Mouse (Mus musculus) heart, adult 2 months (tissue): ENCODE results near the gene Xntrpc.

ENCODE experiments used
- CTCF ChIP-seq: fragments of 200-600 bp; IDR thresholded peaks from 2 replicates; pipeline ENCODE4 v1.8.1; 2022; ENCODE audit warnings: antibody characterized with exemption, mild to moderate bottlenecking, moderate library complexity
- POLR2A ChIP-seq: fragments of 200-500 bp; IDR thresholded peaks from 2 replicates; pipeline ENCODE4 v1.6.1; 2011; ENCODE audit warnings: mild to moderate bottlenecking, low read depth, low read length, control low read depth; ENCODE audit not compliant: insufficient read depth

DNA sequence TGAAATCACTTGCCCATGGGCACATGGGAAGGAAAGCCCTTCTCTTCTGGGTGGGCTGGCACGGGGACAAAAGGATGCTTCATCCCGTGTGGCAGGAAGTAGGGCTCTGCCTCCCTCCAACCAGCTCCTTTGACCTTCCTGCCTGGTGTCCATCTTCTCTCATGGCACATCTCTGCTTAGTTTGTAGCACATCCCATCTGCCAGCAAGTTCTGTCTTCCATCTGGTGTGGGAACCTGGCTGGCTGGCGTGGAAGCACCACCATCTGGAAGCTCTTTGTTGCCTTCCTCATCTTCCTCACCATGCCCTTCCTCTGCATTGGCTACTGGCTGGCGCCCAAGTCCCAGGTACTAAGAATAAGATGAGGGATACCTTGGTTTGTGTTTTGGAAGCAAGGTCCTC, 21.8 kb downstream of the Xntrpc start:
- no peak for TF ChIP-seq CTCF
- no peak for TF ChIP-seq POLR2A
